Mouse (Mus musculus): Measurements from ENCODE around the gene Bag1.
"Not testable (repeated sequence)": the region's sequence is repeated elsewhere in the genome, so short reads cannot be mapped to it uniquely, and the experiment has no call there.

Bag1 gene

GRCm38 (mm10) chr4:40934369-40934768, 13.7 kb downstream of the Bag1 start:
- DNase-seq = not testable (repeated sequence)

GRCm38 (mm10) chr4:40933694-40934093, 14.4 kb downstream of the Bag1 start:
- no peak for DNase-seq

- DNase-seq = no peak
These were observed 19.0 kb downstream of the Bag1 start for GRCm38 (mm10) chr4:40929046-40929445.

- DNase-seq = no peak
These were observed 22.5 kb downstream of the Bag1 start for GRCm38 (mm10) chr4:40925568-40925967.

- DNase-seq = peak; percentile 38
These were observed 24.9 kb downstream of the Bag1 start for GRCm38 (mm10) chr4:40923087-40923651.

- no peak for DNase-seq
These were observed 26.8 kb downstream of the Bag1 start for GRCm38 (mm10) chr4:40921288-40921687.

- DNase-seq = no peak
These were observed 27.5 kb downstream of the Bag1 start for GRCm38 (mm10) chr4:40920576-40920975.

GRCm38 (mm10) chr4:40919785-40920184, 28.3 kb downstream of the Bag1 start, which contains the start of gene Spink4:
Gene Spink4, plus strand, starts transcription at chr4:40920052.
- peak; percentile 26 for DNase-seq

GRCm38 (mm10) chr4:40916592-40917155, 31.4 kb downstream of the Bag1 start:
- no peak for DNase-seq

- DNase-seq = no peak
These were observed 32.1 kb downstream of the Bag1 start for GRCm38 (mm10) chr4:40915947-40916346.

- no peak for DNase-seq
These were observed 33.7 kb downstream of the Bag1 start for GRCm38 (mm10) chr4:40914287-40914867.

GRCm38 (mm10) chr4:40908261-40908969, 39.7 kb downstream of the Bag1 start:
- DNase-seq = peak; percentile 84

GRCm38 (mm10) chr4:40906298-40906697, 41.8 kb downstream of the Bag1 start:
- DNase-seq = no peak

- DNase-seq = no peak
These were observed 47.5 kb downstream of the Bag1 start for GRCm38 (mm10) chr4:40900612-40901011.

GRCm38 (mm10) chr4:40900071-40900470, 48.0 kb downstream of the Bag1 start:
- no peak for DNase-seq

GRCm38 (mm10) chr4:40899264-40899663, 48.8 kb downstream of the Bag1 start:
- no peak for DNase-seq

GRCm38 (mm10) chr4:40898476-40899044, 49.5 kb downstream of the Bag1 start:
- no peak for DNase-seq

- no peak for DNase-seq
These were observed 52.4 kb downstream of the Bag1 start for GRCm38 (mm10) chr4:40895646-40896045.

GRCm38 (mm10) chr4:40895118-40895517, 53.0 kb downstream of the Bag1 start:
- no peak for DNase-seq

GRCm38 (mm10) chr4:40891206-40891605, 56.9 kb downstream of the Bag1 start:
- no peak for DNase-seq

GRCm38 (mm10) chr4:40889983-40890382, 58.1 kb downstream of the Bag1 start:
- DNase-seq = no peak

- DNase-seq = no peak
These were observed 58.8 kb downstream of the Bag1 start for GRCm38 (mm10) chr4:40889252-40889651.

- DNase-seq = no peak
These were observed 59.3 kb downstream of the Bag1 start for GRCm38 (mm10) chr4:40888839-40889238.
